Mouse (Mus musculus) thymus, adult 2 months (tissue): ENCODE results near the gene Sfxn3. TPM values are rescaled to one million over a fixed set of nuclear protein-coding genes. Genes with fewer than 3 reads are reported as not detected.
A peak's percentile ranks its signal among the peaks of the same experiment; 100 is the strongest.

Experiments used
- DNase-seq: peaks from one replicate; pipeline ENCODE4 v3.0.0; 2021
- H3K27ac ChIP-seq: fragments of 200-500 bp; 2 replicates; pipeline ENCODE4 v1.5.1; 2012; ENCODE audit warnings: low read length, control low read depth; ENCODE audit not compliant: control insufficient read depth, insufficient read depth
- H3K27me3 ChIP-seq: fragments of 200-500 bp; 2 replicates; pipeline ENCODE4 v1.6.1; 2012; ENCODE audit warnings: mild to moderate bottlenecking, low read length, moderate library complexity, mixed read lengths; ENCODE audit not compliant: control insufficient read depth, insufficient read depth
- H3K36me3 ChIP-seq: fragments of 200-500 bp; 2 replicates; pipeline ENCODE4 v1.6.1; 2012; ENCODE audit warnings: mild to moderate bottlenecking, low read length, moderate library complexity; ENCODE audit not compliant: control insufficient read depth, insufficient read depth
- H3K4me1 ChIP-seq: fragments of 200-500 bp; replicated peaks from 2 replicates; pipeline ENCODE4 v1.6.1; 2012; ENCODE audit warnings: low read length; ENCODE audit not compliant: control insufficient read depth, insufficient read depth
- H3K4me3 ChIP-seq: fragments of 200-500 bp; 2 replicates; pipeline ENCODE4 v1.5.1; 2012; ENCODE audit warnings: mild to moderate bottlenecking, low read length, control low read depth, moderate library complexity; ENCODE audit not compliant: control insufficient read depth, insufficient read depth
- CTCF ChIP-seq: fragments of 200-500 bp; IDR thresholded peaks from 2 replicates; pipeline ENCODE4 v1.5.1; 2012; ENCODE audit warnings: mild to moderate bottlenecking, control low read depth, low read length, moderate library complexity, borderline replicate concordance; ENCODE audit not compliant: control insufficient read depth, poor library complexity, insufficient read depth; ENCODE audit errors: extremely low read depth
- POLR2A ChIP-seq: fragments of 200-500 bp; IDR thresholded peaks from 2 replicates; pipeline ENCODE4 v1.6.1; 2012; ENCODE audit warnings: mild to moderate bottlenecking, low read length, control low read depth, moderate library complexity; ENCODE audit not compliant: control insufficient read depth, poor library complexity, insufficient read depth; ENCODE audit errors: extremely low read depth
- WGBS: fragments of 180-500 bp; shearing (Covaris S2); methylation state at CpG from one replicate; pipeline ENCODE4 v1.1.7; 2018; 5-methylcytosine and 5-hydroxymethylcytosine counted together
- polyA plus RNA-seq: library from polyadenylated mRNA; depleted of rRNA; stranded (reverse); fragments of >200 nt; gene quantifications from 2 replicates; pipeline ENCODE4 v1.2.3, GENCODE M21; 2012

The Sfxn3 gene
- polyA plus RNA-seq, 1 experiment = 61.1 TPM

- H3K36me3 ChIP-seq = no peaks in the 10 kb centered on the region
- under 1% methylated on average over 45 of the region's 45 CpGs for WGBS
- H3K27me3 ChIP-seq = peaks cover 26% of the 10 kb centered on the region
- peak within 1 kb of the TSS; percentile 67 for H3K27ac ChIP-seq
- H3K4me3 ChIP-seq = peak within 1 kb of the TSS; percentile 80
- H3K4me1 ChIP-seq = peaks cover 23% of the 10 kb centered on the region
- TF ChIP-seq POLR2A = peak; percentile 84
- TF ChIP-seq CTCF = peak; percentile 47; the same call in 1 of the 2 replicates
- DNase-seq = peak; percentile 90
Observed at GRCm38 (mm10) chr19:45074580-45075322, 27.4 kb downstream of the Sfxn3 start, which contains the start of gene Kazald1. Gene Kazald1, plus strand, starts transcription at chr19:45075241.

- Histone ChIP-seq H3K36me3 (no peaks in the 10 kb centered on the region), H3K27ac (no peak overlapping the region), H3K27me3 (peaks cover 33% of the 10 kb centered on the region), H3K4me3 (peak overlapping the region; percentile 80), H3K4me1 (peaks cover 30% of the 10 kb centered on the region)
- DNase-seq = no peak
- no peak for TF ChIP-seq POLR2A
- 1% methylated on average over 32 of the region's 32 CpGs for WGBS
Observed at GRCm38 (mm10) chr19:45075323-45076035, 28.2 kb downstream of the Sfxn3 start.

- peaks cover 39% of the 10 kb centered on the region for H3K27me3 ChIP-seq
- peaks cover 36% of the 10 kb centered on the region for H3K4me1 ChIP-seq
- peak overlapping the region; percentile 80; the same call in 1 of the 2 replicates for H3K4me3 ChIP-seq
- DNase-seq = no peak
- no peak overlapping the region for H3K27ac ChIP-seq
- 30% methylated on average over 17 of the region's 17 CpGs for WGBS
- TF ChIP-seq CTCF (no peak), POLR2A (no peak)
- no peaks in the 10 kb centered on the region for H3K36me3 ChIP-seq
Observed at GRCm38 (mm10) chr19:45076036-45076575, 28.8 kb downstream of the Sfxn3 start.

GRCm38 (mm10) chr19:45076586-45077510 is 29.5 kb downstream of the Sfxn3 start:
- Histone ChIP-seq H3K27me3 (peaks cover 41% of the 10 kb centered on the region), H3K4me3 (peak overlapping the region; percentile 18), H3K4me1 (peaks cover 37% of the 10 kb centered on the region), H3K27ac (no peak overlapping the region), H3K36me3 (no peaks in the 10 kb centered on the region)
- WGBS = 2% methylated on average over 62 of the region's 62 CpGs
- DNase-seq = peak; percentile 42
- no peak for TF ChIP-seq POLR2A
- peak; percentile 54; the same call in 1 of the 2 replicates for TF ChIP-seq CTCF

GRCm38 (mm10) chr19:45077742-45078645 is 30.7 kb downstream of the Sfxn3 start:
- 23% methylated on average over 20 of the region's 20 CpGs for WGBS
- no peaks in the 10 kb centered on the region for H3K36me3 ChIP-seq
- peaks cover 37% of the 10 kb centered on the region for H3K4me1 ChIP-seq
- peaks cover 41% of the 10 kb centered on the region for H3K27me3 ChIP-seq
- no peak overlapping the region for H3K4me3 ChIP-seq
- H3K27ac ChIP-seq = no peak overlapping the region
- no peak for DNase-seq
- TF ChIP-seq POLR2A (no peak), CTCF (no peak)
